Mouse (Mus musculus): ENCODE results near the gene Usp19. TPM values are rescaled to one million over a fixed set of nuclear protein-coding genes. Genes with fewer than 3 reads are reported as not detected.
A peak's percentile ranks its signal among the peaks of the same experiment; 100 is the strongest.

Usp19 gene
- polyA plus RNA-seq, 1 experiment from 2014 or later, result 51.5 TPM

DNA sequence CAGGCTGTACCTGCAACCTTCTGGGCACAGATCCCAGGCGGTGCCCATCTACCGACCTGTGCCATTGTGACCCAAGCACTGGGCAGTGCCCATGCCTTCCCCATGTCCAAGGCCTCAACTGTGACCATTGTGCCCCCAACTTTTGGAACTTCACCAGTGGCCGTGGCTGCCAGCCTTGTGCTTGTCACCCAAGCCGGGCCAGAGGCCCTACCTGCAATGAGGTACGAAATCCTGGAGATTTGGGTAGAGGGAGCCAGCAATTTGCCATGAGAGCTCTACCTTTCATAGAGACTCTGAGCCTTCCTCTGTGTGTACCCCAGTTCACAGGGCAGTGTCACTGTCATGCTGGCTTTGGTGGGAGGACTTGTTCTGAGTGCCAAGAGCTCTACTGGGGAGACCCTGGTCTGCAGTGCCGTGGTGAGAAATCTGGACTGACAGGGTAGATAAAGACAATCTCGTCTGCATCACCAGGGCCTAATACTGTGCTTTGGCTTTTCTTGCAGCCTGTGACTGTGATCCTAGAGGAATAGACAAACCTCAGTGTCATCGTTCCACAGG, 3.4 kb upstream of the Usp19 start:
- Histone ChIP-seq H3K36me3 (peaks cover 78% of the 10 kb centered on the region), H3K9ac (no peak overlapping the region), H3K27ac (no peak overlapping the region), H3K4me2 (no peak overlapping the region), H3K4me3 (no peak overlapping the region), H3K9me3 (replicated peaks) (no peaks in the 10 kb centered on the region), H3K27me3 (no peaks in the 10 kb centered on the region), H3K4me1 (replicated peaks) (peaks cover 21% of the 10 kb centered on the region)
- ATAC-seq (replicated peaks; ENCODE audit: insufficient number of reproducible peaks, insufficient read depth, low FRiP score, low read depth), result no peak
- WGBS, result 93% methylated on average over 8 of the region's 8 CpGs

DNA sequence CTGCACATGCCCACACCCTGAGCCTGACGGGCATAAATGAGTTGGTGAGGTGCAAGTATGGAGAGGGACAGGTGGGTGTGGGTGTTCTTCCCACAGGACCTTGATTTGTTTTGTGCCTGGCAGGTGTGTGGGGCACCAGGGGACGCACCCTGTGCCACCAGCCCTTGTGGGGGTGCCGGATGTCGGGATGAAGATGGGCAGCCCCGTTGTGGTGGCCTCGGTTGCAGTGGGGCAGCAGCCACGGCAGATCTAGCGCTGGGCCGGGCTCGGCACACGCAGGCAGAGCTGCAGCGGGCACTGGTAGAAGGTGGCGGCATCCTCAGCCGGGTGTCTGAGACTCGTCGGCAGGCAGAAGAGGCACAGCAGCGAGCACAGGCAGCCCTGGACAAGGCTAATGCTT, 2.0 kb upstream of the Usp19 start:
- Histone ChIP-seq H3K27me3 (no peaks in the 10 kb centered on the region), H3K36me3 (peaks cover 77% of the 10 kb centered on the region), H3K9me3 (replicated peaks) (no peaks in the 10 kb centered on the region), H3K9ac (no peak overlapping the region), H3K4me2 (no peak overlapping the region), H3K4me1 (replicated peaks) (peaks cover 22% of the 10 kb centered on the region), H3K4me3 (no peak overlapping the region), H3K27ac (no peak overlapping the region)
- no peak for ATAC-seq (replicated peaks; ENCODE audit: insufficient number of reproducible peaks, insufficient read depth, low FRiP score, low read depth)
- WGBS, result 92% methylated on average over 17 of the region's 17 CpGs

DNA sequence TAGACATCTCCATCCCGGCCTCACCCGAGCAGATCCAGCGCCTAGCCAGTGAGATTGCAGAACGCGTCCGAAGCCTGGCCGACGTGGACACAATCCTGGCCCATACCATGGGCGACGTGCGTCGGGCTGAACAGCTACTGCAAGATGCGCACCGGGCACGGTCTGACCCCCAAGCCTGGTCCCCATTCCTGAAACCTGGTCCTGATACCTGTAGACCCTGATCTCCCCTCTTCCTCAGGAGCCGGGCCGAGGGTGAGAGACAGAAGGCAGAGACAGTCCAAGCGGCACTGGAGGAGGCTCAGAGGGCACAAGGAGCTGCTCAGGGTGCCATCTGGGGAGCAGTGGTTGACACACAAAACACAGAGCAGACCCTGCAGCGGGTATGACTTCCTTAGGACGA, 1.2 kb upstream of the Usp19 start:
- no peaks in the 10 kb centered on the region for H3K9me3 ChIP-seq (replicated peaks)
- 94% methylated on average over 20 of the region's 20 CpGs for WGBS
- no peak overlapping the region for H3K4me3 ChIP-seq
- no peak for ATAC-seq (replicated peaks; ENCODE audit: insufficient number of reproducible peaks, insufficient read depth, low FRiP score, low read depth)
- no peak overlapping the region for H3K4me2 ChIP-seq
- H3K27me3 ChIP-seq, result no peaks in the 10 kb centered on the region
- peaks cover 77% of the 10 kb centered on the region for H3K36me3 ChIP-seq
- H3K27ac ChIP-seq, result peak overlapping the region; percentile 99
- peaks cover 22% of the 10 kb centered on the region for H3K4me1 ChIP-seq (replicated peaks)
- H3K9ac ChIP-seq, result no peak overlapping the region

DNA sequence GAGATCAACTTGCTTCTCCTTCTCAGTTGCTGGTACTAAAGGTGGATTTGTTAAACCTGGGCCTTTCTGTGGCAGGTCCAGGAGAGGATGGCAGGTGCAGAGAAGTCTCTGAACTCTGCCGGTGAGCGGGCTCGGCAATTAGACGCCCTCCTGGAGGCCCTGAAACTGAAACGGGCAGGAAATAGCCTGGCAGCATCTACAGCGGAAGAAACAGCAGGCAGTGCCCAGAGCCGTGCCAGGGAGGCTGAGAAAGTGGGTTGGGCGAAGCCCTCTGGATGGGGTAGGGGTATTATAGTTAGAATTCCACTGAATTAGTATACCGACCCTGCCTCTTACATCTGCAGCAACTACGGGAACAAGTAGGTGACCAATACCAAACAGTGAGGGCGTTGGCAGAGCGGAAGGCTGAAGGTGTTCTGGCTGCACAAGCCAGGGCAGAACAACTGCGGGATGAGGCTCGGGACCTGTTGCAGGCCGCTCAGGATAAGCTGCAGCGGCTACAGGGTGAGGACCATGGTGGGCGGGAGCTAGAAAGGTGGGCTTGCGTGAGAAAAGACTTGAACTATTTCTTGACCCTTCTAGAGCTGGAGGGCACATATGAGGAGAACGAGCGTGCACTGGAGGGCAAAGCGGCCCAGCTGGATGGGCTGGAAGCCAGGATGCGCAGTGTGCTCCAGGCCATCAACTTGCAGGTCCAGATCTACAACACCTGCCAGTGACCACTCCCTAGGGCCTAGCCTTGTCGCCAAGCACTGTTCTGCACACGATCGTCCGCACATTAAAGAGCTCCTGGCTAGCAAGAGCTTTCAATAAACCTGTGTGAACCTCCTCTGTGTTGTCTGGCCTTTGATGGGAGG, 472 bp upstream of the Usp19 start:
- no peak for ATAC-seq (replicated peaks; ENCODE audit: insufficient number of reproducible peaks, insufficient read depth, low FRiP score, low read depth)
- peaks cover 79% of the 10 kb centered on the region for H3K36me3 ChIP-seq

DNA sequence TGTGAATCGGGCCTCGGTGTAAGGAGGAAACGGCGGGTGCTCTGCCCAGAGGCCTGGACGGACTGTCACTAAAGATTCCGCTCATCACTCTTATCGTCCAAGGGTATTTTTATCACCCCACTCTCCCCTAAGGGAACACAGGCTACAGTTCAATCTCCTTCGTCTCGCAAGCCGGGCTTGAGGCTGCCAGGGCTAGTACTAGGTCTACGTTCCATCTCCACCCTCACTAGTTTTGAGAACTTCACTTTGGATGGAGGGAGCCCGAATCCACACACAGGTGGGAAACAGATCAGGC, 831 bp downstream of the Usp19 start:
- ATAC-seq (replicated peaks; ENCODE audit: insufficient number of reproducible peaks, insufficient read depth, low FRiP score, low read depth), result peak; percentile 7; the same call in 1 of the 2 replicates
- H3K36me3 ChIP-seq, result peaks cover 79% of the 10 kb centered on the region
- H3K4me2 ChIP-seq, result peak overlapping the region; percentile 74
- no peaks in the 10 kb centered on the region for H3K9me3 ChIP-seq (replicated peaks)
- peak overlapping the region; percentile 97 for H3K4me3 ChIP-seq
- H3K4me1 ChIP-seq (replicated peaks), result peaks cover 22% of the 10 kb centered on the region
- peak overlapping the region; percentile 98 for H3K9ac ChIP-seq
- H3K27ac ChIP-seq, result peak overlapping the region; percentile 99
- 3% methylated on average over 12 of the region's 12 CpGs for WGBS
- H3K27me3 ChIP-seq, result no peaks in the 10 kb centered on the region

More for the DNA sequence above, 472 bp upstream of the Usp19 start:
- H3K4me1 ChIP-seq (replicated peaks), result peaks cover 22% of the 10 kb centered on the region
- peak overlapping the region; percentile 97 for H3K4me3 ChIP-seq
- H3K4me2 ChIP-seq, result peak overlapping the region; percentile 74
- no peaks in the 10 kb centered on the region for H3K27me3 ChIP-seq
- H3K27ac ChIP-seq, result peak overlapping the region; percentile 99
- H3K9ac ChIP-seq, result peak overlapping the region; percentile 98
- 66% methylated on average over 26 of the region's 26 CpGs for WGBS
- no peaks in the 10 kb centered on the region for H3K9me3 ChIP-seq (replicated peaks)

DNA sequence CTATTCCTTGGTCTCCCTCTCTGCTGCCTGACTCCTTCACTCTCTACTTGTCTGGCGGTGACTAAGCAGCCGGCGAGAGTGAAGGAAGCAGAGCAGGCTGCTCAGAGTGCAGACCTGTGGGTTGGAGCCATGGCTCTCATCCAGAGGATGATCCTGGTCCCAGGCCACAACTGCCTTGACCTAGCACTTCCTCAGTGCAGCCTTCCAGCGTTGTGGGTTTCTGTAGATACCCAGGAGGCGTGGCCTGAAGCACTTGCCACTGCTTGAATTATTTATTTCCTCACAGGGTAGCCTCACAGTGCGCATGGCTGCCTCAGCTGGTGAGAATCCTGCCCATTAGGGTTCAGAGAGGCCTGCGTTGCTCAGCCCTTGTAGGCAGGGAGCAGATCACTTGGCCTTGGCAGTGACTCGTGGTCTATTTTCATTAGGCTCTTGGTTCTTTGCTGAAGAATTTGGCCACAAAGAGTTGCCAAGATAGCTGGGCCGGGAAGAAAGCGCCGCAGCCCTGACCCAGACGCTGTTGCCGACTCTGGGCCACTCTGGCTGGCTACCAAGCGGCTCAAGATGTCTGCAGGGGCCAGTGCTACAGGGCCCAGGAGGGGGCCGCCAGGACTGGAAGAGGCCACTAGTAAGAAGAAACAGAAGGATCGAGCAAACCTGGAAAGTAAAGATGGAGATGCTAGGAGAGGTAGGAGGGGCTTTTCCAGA, 1.8 kb downstream of the Usp19 start:
- Histone ChIP-seq H3K27ac (peak overlapping the region; percentile 99), H3K36me3 (peaks cover 79% of the 10 kb centered on the region), H3K27me3 (no peaks in the 10 kb centered on the region), H3K9me3 (replicated peaks) (no peaks in the 10 kb centered on the region), H3K4me2 (peak overlapping the region; percentile 74), H3K4me1 (replicated peaks) (peaks cover 22% of the 10 kb centered on the region), H3K9ac (peak overlapping the region; percentile 98), H3K4me3 (peak overlapping the region; percentile 97)
- 73% methylated on average over 16 of the region's 16 CpGs for whole genome bisulfite sequencing
- ATAC-seq (replicated peaks; ENCODE audit: insufficient number of reproducible peaks, insufficient read depth, low FRiP score, low read depth), result no peak

DNA sequence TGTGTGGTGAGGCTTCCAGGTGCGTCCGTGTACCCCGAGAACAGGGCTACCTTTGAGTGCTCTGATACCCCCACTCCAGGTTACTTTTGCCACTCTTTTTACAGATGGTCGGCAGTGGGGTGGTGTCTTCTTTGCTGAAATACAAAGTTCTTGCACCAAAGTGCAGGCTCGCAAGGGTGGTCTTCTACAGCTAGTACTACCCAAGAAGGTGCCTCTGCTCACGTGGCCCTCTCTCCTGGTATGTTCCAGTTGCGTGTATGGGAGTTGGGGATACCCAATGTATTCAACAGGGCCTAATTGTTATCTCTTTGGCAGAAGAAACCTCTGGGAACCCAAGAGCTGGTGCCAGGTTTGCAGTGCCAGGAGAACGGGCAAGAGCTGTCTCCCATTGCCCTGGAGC, 2.8 kb downstream of the Usp19 start:
- 96% methylated on average over 8 of the region's 8 CpGs for WGBS
- Histone ChIP-seq H3K9me3 (replicated peaks) (no peaks in the 10 kb centered on the region), H3K27me3 (no peaks in the 10 kb centered on the region), H3K4me2 (no peak overlapping the region), H3K36me3 (peaks cover 79% of the 10 kb centered on the region), H3K4me1 (replicated peaks) (peaks cover 22% of the 10 kb centered on the region), H3K27ac (no peak overlapping the region), H3K4me3 (no peak overlapping the region), H3K9ac (no peak overlapping the region)
- ATAC-seq (replicated peaks; ENCODE audit: insufficient number of reproducible peaks, insufficient read depth, low FRiP score, low read depth), result no peak

DNA sequence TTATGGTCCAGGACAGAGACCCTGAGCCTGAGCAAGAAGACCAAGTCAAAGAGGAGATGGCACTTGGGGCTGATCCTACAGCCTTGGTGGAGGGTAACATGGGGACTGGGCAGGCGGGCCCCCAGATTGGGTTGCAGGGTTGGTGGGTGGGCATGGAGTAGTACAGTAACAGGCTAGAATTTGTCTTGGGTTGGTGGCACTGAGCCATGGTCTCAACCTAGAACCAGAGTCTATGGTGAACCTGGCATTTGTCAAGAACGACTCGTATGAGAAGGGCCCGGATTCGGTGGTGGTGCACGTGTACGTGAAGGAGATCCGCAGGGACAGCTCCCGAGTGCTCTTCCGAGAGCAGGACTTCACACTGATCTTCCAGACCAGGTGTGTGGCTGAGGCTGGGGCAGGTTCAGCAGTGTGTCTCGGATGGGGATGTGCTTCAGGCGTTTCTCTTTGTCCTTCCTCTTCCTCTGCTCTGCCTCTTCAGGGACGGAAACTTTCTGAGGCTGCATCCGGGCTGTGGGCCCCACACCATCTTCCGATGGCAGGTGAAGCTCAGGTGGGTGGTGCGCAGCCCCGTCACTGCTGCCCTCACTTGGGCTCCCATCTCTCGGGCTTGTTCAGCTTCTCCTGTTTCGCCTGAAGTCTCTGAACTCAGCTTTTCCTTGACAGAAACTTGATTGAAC, 3.9 kb downstream of the Usp19 start:
- Histone ChIP-seq H3K27ac (no peak overlapping the region), H3K4me2 (no peak overlapping the region), H3K9me3 (replicated peaks) (no peaks in the 10 kb centered on the region), H3K36me3 (peaks cover 79% of the 10 kb centered on the region), H3K4me1 (replicated peaks) (peaks cover 22% of the 10 kb centered on the region), H3K4me3 (no peak overlapping the region), H3K9ac (no peak overlapping the region), H3K27me3 (no peaks in the 10 kb centered on the region)
- no peak for ATAC-seq (replicated peaks; ENCODE audit: insufficient number of reproducible peaks, insufficient read depth, low FRiP score, low read depth)
- 91% methylated on average over 19 of the region's 19 CpGs for WGBS

DNA sequence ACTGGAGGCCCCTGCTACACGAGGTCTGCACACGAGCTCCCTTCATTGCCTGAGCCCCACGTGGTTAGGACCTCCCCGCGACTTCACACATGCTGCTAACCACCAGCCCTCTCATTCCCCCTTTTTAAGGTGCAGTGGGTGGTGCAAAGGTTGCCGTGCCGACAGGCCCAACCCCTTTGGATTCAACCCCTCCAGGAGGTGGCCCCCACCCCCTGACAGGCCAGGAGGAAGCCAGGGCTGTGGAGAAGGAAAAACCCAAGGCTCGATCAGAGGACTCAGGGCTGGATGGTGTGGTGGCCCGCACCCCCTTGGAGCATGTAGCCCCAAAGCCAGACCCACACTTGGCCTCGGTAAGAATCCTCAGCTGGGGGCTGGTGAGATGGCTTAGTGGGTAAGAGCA, 4.5 kb downstream of the Usp19 start:
- no peak overlapping the region for H3K9ac ChIP-seq
- WGBS, result 82% methylated on average over 10 of the region's 10 CpGs
- H3K27me3 ChIP-seq, result no peaks in the 10 kb centered on the region
- H3K9me3 ChIP-seq (replicated peaks), result no peaks in the 10 kb centered on the region
- no peak for ATAC-seq (replicated peaks; ENCODE audit: insufficient number of reproducible peaks, insufficient read depth, low FRiP score, low read depth)
- peaks cover 19% of the 10 kb centered on the region for H3K4me1 ChIP-seq (replicated peaks)
- peaks cover 79% of the 10 kb centered on the region for H3K36me3 ChIP-seq
- H3K27ac ChIP-seq, result no peak overlapping the region
- H3K4me3 ChIP-seq, result no peak overlapping the region
- H3K4me2 ChIP-seq, result no peak overlapping the region

DNA sequence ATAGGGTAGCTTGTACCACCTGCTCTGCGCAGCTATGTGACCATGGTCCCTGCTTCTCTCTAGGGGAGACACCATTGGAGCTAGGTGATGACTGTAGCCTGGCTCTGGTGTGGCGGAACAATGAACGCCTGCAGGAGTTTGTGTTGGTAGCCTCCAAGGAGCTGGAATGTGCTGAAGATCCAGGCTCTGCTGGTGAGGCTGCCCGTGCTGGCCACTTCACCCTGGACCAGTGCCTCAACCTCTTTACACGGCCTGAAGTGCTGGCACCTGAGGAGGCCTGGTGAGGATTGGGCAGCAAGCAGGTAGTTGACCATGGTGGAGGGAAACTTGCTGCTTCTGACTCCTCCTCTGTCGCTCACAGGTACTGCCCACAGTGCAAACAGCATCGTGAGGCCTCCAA, 8.8 kb downstream of the Usp19 start:
- Histone ChIP-seq H3K27me3 (no peaks in the 10 kb centered on the region), H3K36me3 (peaks cover 91% of the 10 kb centered on the region), H3K9me3 (replicated peaks) (no peaks in the 10 kb centered on the region), H3K27ac (no peak overlapping the region), H3K4me1 (replicated peaks) (no peaks in the 10 kb centered on the region), H3K4me2 (no peak overlapping the region), H3K9ac (no peak overlapping the region), H3K4me3 (no peak overlapping the region)
- ATAC-seq (replicated peaks; ENCODE audit: insufficient number of reproducible peaks, insufficient read depth, low FRiP score, low read depth), result no peak
- WGBS, result 93% methylated on average over 7 of the region's 7 CpGs

DNA sequence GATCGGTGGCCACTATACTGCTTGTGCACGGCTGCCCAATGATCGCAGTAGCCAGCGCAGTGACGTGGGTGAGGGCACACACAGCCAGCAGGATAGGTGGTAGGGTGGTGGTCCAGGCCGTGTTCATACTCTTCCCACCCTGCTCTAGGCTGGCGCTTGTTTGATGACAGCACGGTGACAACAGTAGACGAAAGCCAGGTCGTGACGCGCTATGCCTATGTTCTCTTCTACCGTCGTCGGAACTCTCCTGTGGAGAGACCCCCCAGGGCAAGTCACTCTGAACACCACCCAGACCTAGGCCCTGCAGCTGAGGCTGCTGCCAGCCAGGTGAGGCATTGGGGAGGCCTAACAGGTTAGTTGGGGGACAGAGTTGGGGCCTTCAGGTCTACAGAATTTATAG, 9.5 kb downstream of the Usp19 start:
- H3K27ac ChIP-seq, result no peak overlapping the region
- H3K27me3 ChIP-seq, result no peaks in the 10 kb centered on the region
- no peak overlapping the region for H3K4me3 ChIP-seq
- H3K36me3 ChIP-seq, result peaks cover 84% of the 10 kb centered on the region
- H3K4me1 ChIP-seq (replicated peaks), result no peaks in the 10 kb centered on the region
- no peak for ATAC-seq (replicated peaks; ENCODE audit: insufficient number of reproducible peaks, insufficient read depth, low FRiP score, low read depth)
- 86% methylated on average over 15 of the region's 15 CpGs for WGBS
- no peak overlapping the region for H3K9ac ChIP-seq
- no peaks in the 10 kb centered on the region for H3K9me3 ChIP-seq (replicated peaks)
- no peak overlapping the region for H3K4me2 ChIP-seq
